Mouse (Mus musculus): ENCODE results near the gene Prcp. TPM values are rescaled to one million over a fixed set of nuclear protein-coding genes. Genes with fewer than 3 reads are reported as not detected.

Prcp gene
- polyA plus RNA-seq, 1 experiment = not detected

- Histone ChIP-seq H3K4me3 (ENCODE audit: insufficient read depth, low read depth, low read length) (no peak overlapping the region), H3K4me1 (ENCODE audit: control insufficient read depth, insufficient read depth, low read length) (no peaks in the 10 kb centered on the region), H3K27ac (ENCODE audit: insufficient read depth, low read depth, low read length) (no peak overlapping the region)
- WGBS = 89% methylated on average over 9 of the region's 9 CpGs
- TF ChIP-seq POLR2A (IDR thresholded peaks at IDR 0.05; ENCODE audit: insufficient read depth, low read depth, low read length) (no peak), CTCF (IDR thresholded peaks at IDR 0.05; ENCODE audit: insufficient read depth, low read depth, low read length) (no peak)
Measured at GRCm38 (mm10) chr7:92883850-92884716, 9.8 kb downstream of the Prcp start.

- Histone ChIP-seq H3K4me1 (ENCODE audit: control insufficient read depth, insufficient read depth, low read length) (no peaks in the 10 kb centered on the region), H3K27ac (ENCODE audit: insufficient read depth, low read depth, low read length) (no peak overlapping the region), H3K4me3 (ENCODE audit: insufficient read depth, low read depth, low read length) (no peak overlapping the region)
- TF ChIP-seq CTCF (IDR thresholded peaks at IDR 0.05; ENCODE audit: insufficient read depth, low read depth, low read length) (no peak), POLR2A (IDR thresholded peaks at IDR 0.05; ENCODE audit: insufficient read depth, low read depth, low read length) (no peak)
- WGBS = 91% methylated on average over 6 of the region's 6 CpGs
Measured at GRCm38 (mm10) chr7:92884998-92885660, 10.9 kb downstream of the Prcp start.

- Histone ChIP-seq H3K4me1 (ENCODE audit: control insufficient read depth, insufficient read depth, low read length) (no peaks in the 10 kb centered on the region), H3K27ac (ENCODE audit: insufficient read depth, low read depth, low read length) (no peak overlapping the region), H3K4me3 (ENCODE audit: insufficient read depth, low read depth, low read length) (no peak overlapping the region)
- 93% methylated on average over 7 of the region's 7 CpGs for WGBS
- TF ChIP-seq CTCF (IDR thresholded peaks at IDR 0.05; ENCODE audit: insufficient read depth, low read depth, low read length) = no peak
- TF ChIP-seq POLR2A (IDR thresholded peaks at IDR 0.05; ENCODE audit: insufficient read depth, low read depth, low read length) = no peak
Measured at GRCm38 (mm10) chr7:92886801-92887200, 12.5 kb downstream of the Prcp start.

GRCm38 (mm10) chr7:92887230-92887629 is 13.0 kb downstream of the Prcp start:
- Histone ChIP-seq H3K27ac (ENCODE audit: insufficient read depth, low read depth, low read length) (no peak overlapping the region), H3K4me3 (ENCODE audit: insufficient read depth, low read depth, low read length) (no peak overlapping the region), H3K4me1 (ENCODE audit: control insufficient read depth, insufficient read depth, low read length) (no peaks in the 10 kb centered on the region)
- TF ChIP-seq CTCF (IDR thresholded peaks at IDR 0.05; ENCODE audit: insufficient read depth, low read depth, low read length) (no peak), POLR2A (IDR thresholded peaks at IDR 0.05; ENCODE audit: insufficient read depth, low read depth, low read length) (no peak)
- WGBS = 91% methylated on average over 5 of the region's 5 CpGs

GRCm38 (mm10) chr7:92890211-92890610 is 15.9 kb downstream of the Prcp start:
- 74% methylated on average over 1 of the region's 1 CpGs for WGBS
- Histone ChIP-seq H3K27ac (ENCODE audit: insufficient read depth, low read depth, low read length) (no peak overlapping the region), H3K4me1 (ENCODE audit: control insufficient read depth, insufficient read depth, low read length) (no peaks in the 10 kb centered on the region), H3K4me3 (ENCODE audit: insufficient read depth, low read depth, low read length) (no peak overlapping the region)
- no peak for TF ChIP-seq POLR2A (IDR thresholded peaks at IDR 0.05; ENCODE audit: insufficient read depth, low read depth, low read length)
- TF ChIP-seq CTCF (IDR thresholded peaks at IDR 0.05; ENCODE audit: insufficient read depth, low read depth, low read length) = no peak

- 68% methylated on average over 4 of the region's 4 CpGs for WGBS
- TF ChIP-seq CTCF (IDR thresholded peaks at IDR 0.05; ENCODE audit: insufficient read depth, low read depth, low read length) = no peak
- TF ChIP-seq POLR2A (IDR thresholded peaks at IDR 0.05; ENCODE audit: insufficient read depth, low read depth, low read length) = no peak
- Histone ChIP-seq H3K27ac (ENCODE audit: insufficient read depth, low read depth, low read length) (no peak overlapping the region), H3K4me3 (ENCODE audit: insufficient read depth, low read depth, low read length) (no peak overlapping the region), H3K4me1 (ENCODE audit: control insufficient read depth, insufficient read depth, low read length) (no peaks in the 10 kb centered on the region)
Measured at GRCm38 (mm10) chr7:92890618-92891230, 16.5 kb downstream of the Prcp start.

GRCm38 (mm10) chr7:92893478-92893877 is 19.2 kb downstream of the Prcp start:
- no peak overlapping the region for H3K27ac ChIP-seq (ENCODE audit: insufficient read depth, low read depth, low read length)
- TF ChIP-seq CTCF (IDR thresholded peaks at IDR 0.05; ENCODE audit: insufficient read depth, low read depth, low read length) = no peak
- no peak for TF ChIP-seq POLR2A (IDR thresholded peaks at IDR 0.05; ENCODE audit: insufficient read depth, low read depth, low read length)
- H3K4me3 ChIP-seq (ENCODE audit: insufficient read depth, low read depth, low read length) = no peak overlapping the region
- 56% methylated on average over 3 of the region's 3 CpGs for WGBS
- no peaks in the 10 kb centered on the region for H3K4me1 ChIP-seq (ENCODE audit: control insufficient read depth, insufficient read depth, low read length)

GRCm38 (mm10) chr7:92896036-92896435 is 21.8 kb downstream of the Prcp start:
- no peak for TF ChIP-seq CTCF (IDR thresholded peaks at IDR 0.05; ENCODE audit: insufficient read depth, low read depth, low read length)
- TF ChIP-seq POLR2A (IDR thresholded peaks at IDR 0.05; ENCODE audit: insufficient read depth, low read depth, low read length) = no peak
- Histone ChIP-seq H3K27ac (ENCODE audit: insufficient read depth, low read depth, low read length) (no peak overlapping the region), H3K4me1 (ENCODE audit: control insufficient read depth, insufficient read depth, low read length) (no peaks in the 10 kb centered on the region), H3K4me3 (ENCODE audit: insufficient read depth, low read depth, low read length) (no peak overlapping the region)
- 80% methylated on average over 5 of the region's 5 CpGs for WGBS

- no peak for TF ChIP-seq POLR2A (IDR thresholded peaks at IDR 0.05; ENCODE audit: insufficient read depth, low read depth, low read length)
- TF ChIP-seq CTCF (IDR thresholded peaks at IDR 0.05; ENCODE audit: insufficient read depth, low read depth, low read length) = no peak
- H3K4me3 ChIP-seq (ENCODE audit: insufficient read depth, low read depth, low read length) = no peak overlapping the region
- H3K27ac ChIP-seq (ENCODE audit: insufficient read depth, low read depth, low read length) = no peak overlapping the region
- WGBS = 75% methylated on average over 2 of the region's 2 CpGs
- no peaks in the 10 kb centered on the region for H3K4me1 ChIP-seq (ENCODE audit: control insufficient read depth, insufficient read depth, low read length)
Measured at GRCm38 (mm10) chr7:92897021-92897420, 22.8 kb downstream of the Prcp start.
